27 mouse cellular contexts compared by ENCODE assay signal in the genomic region with DNA sequence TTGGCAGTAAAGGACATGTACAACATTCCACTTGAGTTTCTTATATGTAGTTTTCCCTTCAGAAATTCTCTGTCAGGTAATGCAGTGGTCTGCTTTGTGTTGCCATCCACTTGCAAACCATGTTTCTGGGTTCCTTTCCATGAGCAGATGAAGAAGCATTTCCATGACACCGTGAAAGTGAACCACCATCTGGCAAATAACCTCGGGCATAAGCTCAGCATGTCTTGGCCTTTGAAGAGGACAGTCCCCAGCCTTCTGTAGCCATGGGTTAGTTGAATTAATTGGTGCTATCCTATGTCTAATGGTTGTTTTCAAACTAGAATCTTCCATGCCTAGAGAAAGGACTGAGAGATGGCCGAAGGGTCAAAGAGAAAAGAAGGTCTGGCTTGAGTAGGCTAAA.
"Had no signal": no experiment of that assay in that cellular context is flagged by ENCODE, and none has a peak within 500 bp of the region (broad histone marks: within the 10 kb centered on the region; RNA-seq: fewer than 3 reads in every experiment).

No protein-coding gene starts in this region.

- H3K36me3 ChIP-seq: embryonic facial prominence, embryonic 10.5 days; embryonic facial prominence, embryonic 12.5 days; embryonic facial prominence, embryonic 13.5 days; embryonic facial prominence, embryonic 15.5 days; forebrain, embryonic 10.5 days; forebrain, embryonic 12.5 days; forebrain, embryonic 15.5 days had no signal

- H3K4me2 ChIP-seq: embryonic facial prominence, embryonic 12.5 days; embryonic facial prominence, embryonic 13.5 days; embryonic facial prominence, embryonic 15.5 days; forebrain, embryonic 12.5 days; forebrain, embryonic 13.5 days; forebrain, embryonic 15.5 days had no signal

- H3K4me3 ChIP-seq: embryonic facial prominence, embryonic 10.5 days; embryonic facial prominence, embryonic 12.5 days; embryonic facial prominence, embryonic 13.5 days; embryonic facial prominence, embryonic 15.5 days; erythroblast, embryonic 14.5 days; forebrain, embryonic 10.5 days; forebrain, embryonic 12.5 days; forebrain, embryonic 13.5 days; forebrain, embryonic 15.5 days; gastrocnemius, adult 2 months; heart, adult 2 months had no signal

- H3K9ac ChIP-seq: embryonic facial prominence, embryonic 12.5 days; embryonic facial prominence, embryonic 13.5 days; embryonic facial prominence, embryonic 15.5 days; forebrain, embryonic 12.5 days; forebrain, embryonic 13.5 days; forebrain, embryonic 15.5 days; forebrain, postnatal 0 days had no signal

- H3K27me3 ChIP-seq: embryonic facial prominence, embryonic 12.5 days; embryonic facial prominence, embryonic 13.5 days; embryonic facial prominence, embryonic 15.5 days; forebrain, embryonic 15.5 days had no signal

- H3K9me3 ChIP-seq: embryonic facial prominence, embryonic 10.5 days; embryonic facial prominence, embryonic 12.5 days; embryonic facial prominence, embryonic 15.5 days; forebrain, embryonic 12.5 days; forebrain, embryonic 13.5 days; forebrain, embryonic 15.5 days had no signal

- ATAC-seq: forebrain, embryonic 13.5 days; forebrain, embryonic 14.5 days; forebrain, embryonic 15.5 days; forebrain, embryonic 16.5 days; forebrain, postnatal 0 days had no signal

- DNase-seq: cerebellum, adult 2 months; cerebellum, adult 8-10 months; cerebellum, adult 9-10 months; cerebellum, adult 9-11 months; cerebellum, postnatal 25 days; cerebellum, postnatal 36 days; embryo, embryonic 11 days; forebrain, postnatal 0 days; gastrocnemius, adult 2 months; gastrocnemius, postnatal 10 days; gastrocnemius, postnatal 14 days; gastrocnemius, postnatal 25 days; gastrocnemius, postnatal 36 days; heart, adult 11 months; heart, adult 18-20 months; heart, adult 2 months had no signal

- H3K27ac ChIP-seq: embryonic facial prominence, embryonic 10.5 days; embryonic facial prominence, embryonic 12.5 days; embryonic facial prominence, embryonic 13.5 days; embryonic facial prominence, embryonic 15.5 days; forebrain, embryonic 10.5 days; forebrain, embryonic 12.5 days; forebrain, embryonic 13.5 days; forebrain, embryonic 15.5 days; gastrocnemius, adult 2 months; heart, adult 2 months had no signal
